Mouse (Mus musculus): ENCODE measurements around the gene Sema3f.

Sema3f gene

DNA sequence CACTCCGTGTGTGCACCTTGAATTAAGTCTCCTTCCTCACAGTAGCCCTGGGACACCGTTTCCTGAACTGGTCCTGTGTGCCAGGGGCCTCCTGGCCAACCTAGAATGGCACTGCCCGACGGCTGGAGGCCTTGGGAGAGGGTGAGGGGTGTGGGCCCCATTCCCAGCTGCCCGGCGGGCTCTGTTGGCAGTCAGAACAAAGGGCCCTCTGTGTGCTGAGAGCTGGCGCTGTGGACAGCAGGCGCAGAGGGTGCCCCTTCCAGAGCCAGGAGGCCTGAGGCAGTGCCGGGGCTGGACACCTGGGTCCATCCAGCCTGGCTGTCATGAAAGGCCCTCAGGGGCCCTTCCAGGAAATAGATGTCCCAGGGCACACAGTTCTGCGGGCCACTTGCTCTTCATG is 50.7 kb downstream of the Sema3f start:
- DNase-seq, result peak; percentile 62

DNA sequence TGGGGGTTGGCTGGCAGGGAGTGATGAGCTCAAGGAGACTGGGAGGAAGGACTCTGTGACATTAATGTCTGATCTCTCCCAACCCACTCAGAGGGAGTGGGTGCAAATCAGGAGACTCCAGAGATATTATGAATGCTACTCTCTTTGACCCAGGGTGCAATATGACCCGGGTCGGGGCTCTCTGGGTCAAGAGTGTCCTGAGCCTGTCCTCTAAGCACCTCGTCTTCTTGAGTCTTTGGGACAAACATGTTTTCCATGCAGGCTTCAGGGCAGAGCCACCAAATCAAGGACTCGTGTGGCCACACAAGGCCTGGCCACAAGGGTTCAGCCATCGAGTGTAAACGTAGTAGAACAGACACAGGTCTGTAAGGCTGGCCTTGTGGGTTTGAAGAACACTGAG is 52.2 kb downstream of the Sema3f start:
- DNase-seq, result no peak

DNA sequence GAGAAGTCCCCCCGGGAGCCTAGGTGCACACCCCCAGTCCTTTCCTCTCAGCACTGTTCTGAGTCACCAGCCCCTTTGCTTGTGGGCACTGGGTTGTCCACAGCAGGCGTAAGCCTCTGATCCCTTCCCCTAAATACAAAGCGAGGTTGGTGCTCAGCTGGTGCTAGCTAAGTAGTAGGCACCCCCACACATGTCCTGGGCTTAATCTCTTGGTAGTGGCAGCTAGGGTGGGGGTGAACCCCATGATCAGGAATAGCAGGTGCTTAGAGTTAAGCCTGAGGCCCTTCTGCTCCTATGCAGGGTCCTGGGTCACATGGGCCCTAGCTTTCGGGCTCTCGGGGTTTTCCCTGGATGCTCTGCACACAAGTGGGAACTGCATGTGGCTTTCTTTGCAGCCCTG is 53.1 kb downstream of the Sema3f start:
- no peak for DNase-seq

DNA sequence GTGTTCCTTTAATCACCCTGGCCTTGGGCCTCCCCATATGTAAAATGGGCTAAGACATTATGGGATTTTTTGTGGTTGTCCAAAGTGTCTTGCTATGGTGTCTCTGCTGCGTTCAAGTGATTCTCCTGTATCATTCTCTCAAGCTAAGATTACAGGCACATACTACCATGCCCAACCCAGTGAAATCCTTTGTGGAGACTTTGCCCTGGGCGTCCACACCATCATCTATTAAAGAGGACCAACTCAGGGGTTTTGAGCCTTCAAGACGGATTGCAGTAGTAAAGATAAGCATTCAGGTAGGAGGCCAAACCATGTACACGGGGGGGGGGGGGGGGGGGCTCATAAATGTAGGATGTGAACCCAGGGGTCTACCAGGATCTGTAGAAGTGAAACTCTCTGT is 55.7 kb downstream of the Sema3f start:
- DNase-seq, result no peak

DNA sequence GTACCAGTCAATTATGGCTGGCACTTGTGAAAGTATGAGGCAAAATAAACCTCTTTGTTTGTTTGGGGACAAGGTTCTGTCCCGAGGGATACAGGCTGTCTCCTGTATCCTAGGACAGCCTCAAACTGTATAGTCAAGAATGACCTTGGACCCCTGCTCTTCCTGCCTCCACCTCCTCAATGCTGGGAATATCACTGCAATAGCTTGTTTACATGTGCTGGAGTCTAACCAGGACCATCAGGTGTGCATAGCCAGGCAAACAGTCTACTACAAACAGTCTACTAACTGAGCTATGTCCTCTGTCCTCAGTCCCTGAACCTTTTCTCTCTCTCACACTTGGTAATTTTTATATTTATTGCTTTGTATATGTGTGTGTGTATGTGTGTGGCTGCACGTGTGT is 56.8 kb downstream of the Sema3f start:
- no peak for DNase-seq

DNA sequence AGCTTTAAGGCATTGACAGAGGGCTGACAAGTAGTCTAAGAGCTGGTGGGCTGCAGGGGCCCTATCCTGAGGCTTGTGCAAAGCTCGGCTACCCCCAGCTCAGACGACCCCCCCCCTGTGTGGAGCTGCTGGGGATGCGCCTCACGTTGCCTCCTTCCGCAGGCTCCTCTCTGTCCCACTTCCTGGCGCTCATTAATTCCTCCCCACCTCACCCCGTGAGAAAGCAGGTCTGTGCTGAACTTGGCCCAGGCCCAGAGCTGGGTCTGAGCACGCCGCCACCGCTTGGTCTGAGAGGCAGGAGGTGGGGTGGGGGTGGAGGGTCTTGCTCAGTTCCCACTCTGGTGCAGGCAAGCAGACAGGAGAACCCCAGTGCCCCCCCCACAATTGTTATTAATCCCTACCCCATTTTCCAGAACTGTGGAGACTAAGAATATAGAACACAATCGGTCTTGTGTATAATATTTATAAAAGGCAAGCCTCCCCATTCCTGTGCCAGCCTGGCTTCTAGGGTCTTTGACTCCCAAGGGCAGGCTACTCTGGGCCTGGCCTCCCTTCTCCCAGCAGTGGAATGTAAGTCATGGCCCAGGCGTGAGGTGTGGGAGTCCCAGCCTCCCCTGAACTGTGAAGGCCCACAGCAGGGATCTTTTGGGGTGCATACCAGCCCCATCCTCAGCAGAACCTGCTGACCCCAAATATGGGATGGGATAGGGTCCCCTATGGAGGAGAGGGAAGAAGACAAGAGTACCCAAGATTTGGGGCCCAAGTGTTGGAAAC is 59.4 kb downstream of the Sema3f start:
- DNase-seq, result no peak

DNA sequence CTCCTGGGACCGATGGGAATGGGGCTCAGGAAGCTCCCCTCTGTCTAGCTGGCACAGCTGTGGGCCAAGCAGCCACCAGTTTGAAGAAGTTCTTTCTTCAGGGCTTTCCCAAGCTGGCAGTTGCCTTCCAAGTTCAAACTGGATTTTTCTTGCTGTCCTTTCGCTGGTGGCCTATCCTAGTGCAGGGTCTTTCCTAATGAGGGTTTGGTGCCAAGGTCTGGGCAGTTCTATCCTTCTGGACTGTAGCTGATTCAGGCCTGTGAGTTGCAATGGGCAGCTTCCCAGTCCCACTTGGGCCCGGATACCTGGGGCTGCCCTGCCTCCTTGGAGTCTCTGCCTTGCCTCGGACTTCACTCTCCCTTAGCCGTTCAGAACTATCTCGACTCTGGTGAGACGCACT is 60.0 kb downstream of the Sema3f start:
- DNase-seq, result no peak

DNA sequence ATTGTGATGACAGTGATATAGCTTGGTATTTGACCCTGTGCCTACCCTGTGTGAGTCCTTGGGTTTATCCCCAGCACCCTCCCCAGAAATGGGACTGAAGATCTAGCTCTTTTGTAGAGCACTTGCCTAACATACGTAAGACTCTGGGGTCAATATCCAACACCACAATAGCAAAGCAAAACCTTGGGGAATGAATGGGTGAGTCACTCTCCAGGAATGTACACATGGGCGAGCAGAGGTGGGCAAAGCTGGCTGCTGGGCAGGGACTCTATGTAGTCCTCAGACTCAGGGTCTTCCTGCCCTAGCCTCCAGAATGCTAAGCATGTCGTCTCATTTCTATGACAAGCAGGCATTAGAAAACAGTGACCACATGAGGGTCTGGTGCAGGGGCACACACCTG is 61.5 kb downstream of the Sema3f start:
- DNase-seq, result no peak

DNA sequence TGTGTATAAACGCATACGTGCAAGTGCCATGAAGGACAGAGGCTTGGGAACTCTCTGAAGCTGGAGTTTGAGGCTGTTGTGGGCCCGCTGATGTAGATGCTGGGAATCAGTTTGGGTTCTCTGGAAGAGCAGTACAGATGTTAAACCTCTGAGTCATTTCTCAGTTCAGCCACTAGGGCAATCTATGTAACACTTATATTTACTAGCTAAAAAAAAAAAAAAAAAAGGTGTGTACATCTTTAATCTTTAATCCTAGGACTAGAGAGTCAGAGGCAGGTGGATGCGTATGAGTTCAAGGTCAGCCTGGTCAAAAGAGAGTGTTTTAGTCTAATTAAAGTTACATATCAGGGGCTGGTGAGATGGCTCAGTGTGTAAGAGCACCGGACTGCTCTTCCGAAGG is 63.3 kb downstream of the Sema3f start:
- no peak for DNase-seq

DNA sequence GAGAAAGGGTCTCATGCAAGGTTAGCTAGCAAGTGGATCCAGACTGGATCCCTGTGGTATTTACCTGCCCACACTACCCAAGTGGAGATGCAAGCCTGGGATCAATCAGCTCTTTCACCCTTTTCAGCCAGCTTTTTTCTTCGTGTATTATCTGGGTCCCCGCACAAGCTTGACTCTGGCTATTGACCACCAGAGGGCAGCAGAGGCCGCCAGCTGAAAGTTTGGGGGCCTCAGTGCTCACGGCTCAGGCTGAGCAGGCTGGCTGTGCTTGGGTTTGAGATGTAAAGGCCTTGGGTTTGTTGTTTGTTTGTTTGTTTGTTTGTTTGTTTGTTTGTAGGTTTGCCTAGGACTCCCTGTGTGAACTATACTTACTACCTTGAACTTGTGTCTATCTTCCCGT is 64.7 kb downstream of the Sema3f start:
- DNase-seq, result peak; percentile 74

DNA sequence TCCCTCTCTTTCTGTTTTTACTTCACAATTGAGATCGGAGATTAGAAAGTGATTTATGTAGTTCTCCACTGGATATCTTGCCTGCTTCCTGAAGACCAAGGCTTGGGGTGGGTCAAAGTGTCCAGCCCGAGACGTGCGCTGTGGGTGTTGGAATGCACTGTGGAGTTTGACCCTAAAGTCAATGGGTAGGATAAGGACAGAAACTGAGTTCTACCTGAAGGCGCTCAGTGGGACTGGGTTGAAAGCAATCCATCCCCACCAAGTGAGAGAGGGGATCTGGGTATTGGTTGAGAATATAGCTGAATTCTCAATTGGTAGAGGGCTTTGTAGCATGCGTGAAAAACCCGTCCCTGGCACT is 65.1 kb downstream of the Sema3f start:
- DNase-seq, result no peak

DNA sequence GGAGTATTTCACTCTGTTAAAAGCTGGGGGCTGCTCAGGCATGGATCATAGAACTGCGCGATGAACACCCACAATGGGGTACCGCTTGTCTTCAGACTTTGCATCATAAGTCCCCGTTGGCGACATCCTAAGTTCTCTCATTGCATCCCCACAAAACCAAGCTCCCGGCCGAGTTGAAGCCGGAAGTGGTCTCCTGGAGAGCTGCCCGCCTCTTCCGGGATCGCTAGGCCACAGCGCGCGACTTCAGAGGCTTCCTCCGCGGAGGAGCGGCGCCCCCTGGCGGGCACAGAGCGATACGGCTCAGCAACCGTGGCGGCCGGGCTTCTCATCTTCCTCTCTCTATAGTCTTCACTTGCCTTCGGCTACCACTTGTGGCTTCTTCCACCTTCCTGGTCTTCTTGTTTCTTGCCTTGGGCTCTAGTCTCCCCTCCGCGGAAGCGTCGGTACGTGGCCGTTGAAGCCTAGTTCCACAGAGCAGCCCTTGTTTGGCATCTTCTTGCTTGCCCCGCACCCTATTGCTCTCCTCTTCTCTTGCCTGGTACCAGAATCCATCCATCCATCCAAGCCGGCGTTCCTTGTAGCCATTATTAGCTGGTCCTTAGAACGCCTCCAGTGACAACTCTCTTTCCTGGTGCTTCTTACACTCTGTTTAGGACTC is 65.7 kb downstream of the Sema3f start:
- peak; percentile 92 for DNase-seq

DNA sequence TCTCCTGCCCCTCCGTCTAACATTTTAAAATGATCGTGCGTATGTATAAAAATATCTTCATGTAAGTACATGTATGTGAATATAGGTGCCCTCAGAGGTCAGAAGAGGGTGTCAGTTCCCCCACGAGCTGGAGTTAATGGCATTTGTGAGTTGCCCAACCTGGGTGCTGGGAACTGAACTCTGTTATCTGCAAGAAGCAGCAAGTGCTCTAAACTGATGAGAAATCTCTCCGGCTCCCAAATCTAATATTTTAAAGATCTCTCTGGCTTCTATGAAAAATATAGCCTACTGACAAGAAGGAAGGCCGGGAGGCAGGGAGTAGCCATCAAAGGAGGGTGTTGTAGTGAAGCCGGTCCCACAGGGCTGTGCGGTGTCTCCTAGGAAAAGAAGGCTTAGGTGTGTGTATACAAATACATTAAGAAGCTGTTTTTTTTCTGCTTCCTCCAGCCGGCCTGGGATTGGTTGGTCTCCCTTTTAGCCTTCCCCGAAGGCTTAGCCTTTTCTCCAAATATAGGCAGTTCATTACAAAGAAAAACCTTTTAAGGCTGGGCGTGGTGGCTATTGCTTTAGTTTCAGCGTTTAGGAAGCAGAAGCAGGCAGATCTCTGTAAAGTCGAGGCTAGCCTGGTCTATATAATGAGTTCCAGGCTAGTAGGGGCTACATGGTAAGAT is 66.6 kb downstream of the Sema3f start:
- no peak for DNase-seq

DNA sequence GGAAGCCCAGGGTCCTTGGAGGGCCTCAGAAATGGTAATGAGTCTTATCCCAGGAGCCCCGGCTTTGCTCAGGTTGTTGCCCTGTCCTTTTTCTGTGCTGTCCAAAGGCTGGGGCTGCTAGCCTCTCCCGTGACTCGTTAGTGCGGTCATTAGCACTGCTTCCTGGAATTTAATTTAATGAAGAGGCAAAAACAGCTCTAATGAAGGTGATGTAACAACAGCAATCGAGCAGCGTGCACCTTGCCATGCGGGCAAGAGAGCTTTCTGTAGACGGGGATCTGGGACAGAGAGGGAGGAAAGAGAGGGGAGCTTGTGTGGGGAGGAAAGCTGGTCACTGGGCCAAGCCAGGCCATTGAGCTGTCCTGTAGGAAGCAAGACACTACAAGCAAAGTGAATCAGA is 68.6 kb downstream of the Sema3f start:
- DNase-seq, result no peak

DNA sequence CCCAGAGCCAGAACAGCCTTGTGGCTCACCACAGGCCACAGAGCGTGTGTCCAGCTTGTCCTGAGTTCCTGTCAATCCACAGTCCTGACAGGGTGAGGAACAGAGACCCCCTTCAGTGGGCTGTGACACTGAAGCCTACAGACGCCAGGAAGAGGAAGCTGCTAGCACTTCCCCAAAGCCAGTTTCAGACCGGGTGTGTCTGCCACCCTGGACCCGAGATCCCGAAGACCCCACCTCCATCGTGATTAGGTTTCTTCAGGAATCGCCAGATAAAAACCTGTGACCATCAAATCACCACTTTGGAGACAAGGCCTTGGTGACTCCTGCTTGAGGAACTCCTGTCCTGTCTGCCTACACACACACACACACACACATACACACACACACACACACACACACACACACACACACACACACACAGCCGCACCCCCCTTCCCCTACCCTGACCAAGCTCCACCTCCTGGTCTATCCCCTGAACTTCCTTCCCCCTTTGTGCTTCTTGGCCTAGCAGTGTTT is 70.0 kb downstream of the Sema3f start:
- DNase-seq, result no peak

DNA sequence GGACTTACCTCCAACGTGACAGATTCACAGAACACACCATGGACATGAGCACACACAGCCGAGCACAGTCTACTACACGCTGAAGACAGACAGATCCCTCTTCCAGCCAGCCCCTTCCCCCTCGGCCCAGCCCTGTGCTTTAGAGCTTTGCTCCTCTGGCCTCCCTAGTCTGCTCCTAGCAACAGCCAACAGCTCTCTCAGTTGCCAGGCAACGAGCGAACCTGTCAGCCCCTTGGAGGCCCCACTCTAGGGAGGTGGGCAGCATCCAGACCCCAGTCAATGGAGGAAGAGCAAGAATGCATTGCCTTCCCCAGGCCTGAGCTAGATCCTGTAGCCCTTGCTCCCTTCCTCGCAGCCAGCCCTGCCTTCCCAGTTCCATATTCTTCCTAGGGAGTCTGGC is 73.2 kb downstream of the Sema3f start:
- DNase-seq, result peak; percentile 42

DNA sequence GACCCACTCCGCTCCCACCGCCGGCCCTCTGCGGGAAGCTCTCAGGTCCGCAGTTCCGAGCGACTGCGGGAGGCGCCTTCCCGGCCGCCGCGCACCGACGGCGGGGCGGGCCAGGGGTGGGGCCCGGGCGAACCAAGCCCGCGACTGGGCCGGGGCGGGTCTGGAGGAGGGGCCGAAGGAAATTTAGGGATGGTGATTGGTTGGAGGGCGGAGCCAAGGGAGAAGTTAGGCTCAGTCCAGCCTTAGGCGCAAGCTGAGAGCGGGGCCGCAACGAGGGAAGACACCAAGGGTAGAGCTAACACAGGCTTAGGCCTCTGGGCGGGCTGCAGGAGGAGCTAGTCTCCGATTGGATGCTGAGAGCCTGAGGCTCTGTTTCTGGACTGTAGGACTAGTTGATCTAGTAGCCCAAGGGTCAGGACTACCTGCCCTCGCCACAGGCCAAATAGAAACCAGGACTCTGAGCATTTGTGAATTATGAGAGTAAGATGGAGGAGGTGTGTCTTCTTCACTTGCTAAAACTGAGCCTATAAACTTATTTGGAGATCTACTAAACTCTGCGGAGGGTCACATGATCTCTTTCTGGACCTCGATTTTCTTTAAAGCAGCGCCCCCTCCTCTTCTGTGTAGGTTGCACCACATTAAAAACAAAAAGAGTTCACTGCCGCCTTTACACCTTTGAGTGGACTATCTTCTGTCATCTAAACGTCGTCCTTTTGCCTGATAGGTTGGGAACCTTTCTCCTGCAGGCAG is 74.8 kb downstream of the Sema3f start, which contains the start of gene Gnai2:
Gene Gnai2 (minus strand): TSS at position 89 of the 750 bp plus-strand sequence.
- DNase-seq, result peak; percentile 97

DNA sequence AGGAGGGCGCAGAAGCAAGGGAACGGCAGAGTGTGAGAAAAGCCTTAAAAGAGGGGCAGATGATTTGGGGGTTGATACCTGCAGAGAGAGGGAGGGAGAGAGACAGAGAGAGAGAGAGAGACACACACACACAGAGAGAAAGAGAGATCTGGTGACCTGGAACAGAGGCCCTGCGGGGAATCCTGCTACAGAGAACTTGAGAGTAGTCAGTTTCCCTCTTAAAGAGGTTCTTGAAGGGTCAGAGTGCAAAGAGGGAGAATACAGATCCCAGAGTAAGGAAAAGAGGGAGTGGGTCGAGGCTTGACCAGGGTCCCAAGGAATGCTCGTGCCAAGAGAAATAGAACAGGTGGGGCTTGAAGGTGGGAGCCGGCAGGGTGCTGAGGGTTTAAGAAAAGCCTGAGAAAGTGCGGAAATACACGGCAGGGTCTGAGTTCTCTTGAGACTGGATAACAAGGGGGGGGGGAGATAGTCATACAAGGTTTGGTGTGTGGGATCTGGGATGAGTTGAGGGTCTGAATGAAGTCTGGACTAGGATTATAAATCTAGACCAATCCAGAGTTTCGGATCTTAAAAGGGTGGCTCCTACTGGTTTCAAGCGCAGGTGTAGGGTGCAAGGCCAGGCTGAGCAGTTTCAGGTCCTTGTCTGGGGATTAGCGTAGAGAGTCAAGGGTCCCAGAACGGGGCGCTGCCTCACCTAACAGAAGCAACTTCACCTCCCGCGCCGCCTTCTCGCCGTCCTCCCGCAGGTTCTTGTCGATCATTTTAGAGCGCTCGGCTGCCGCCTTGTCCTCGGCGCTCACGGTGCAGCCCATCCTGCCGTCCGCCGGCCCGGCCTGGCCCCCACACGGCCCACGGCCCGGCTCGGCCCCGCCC is 75.6 kb downstream of the Sema3f start:
- peak; percentile 53 for DNase-seq

DNA sequence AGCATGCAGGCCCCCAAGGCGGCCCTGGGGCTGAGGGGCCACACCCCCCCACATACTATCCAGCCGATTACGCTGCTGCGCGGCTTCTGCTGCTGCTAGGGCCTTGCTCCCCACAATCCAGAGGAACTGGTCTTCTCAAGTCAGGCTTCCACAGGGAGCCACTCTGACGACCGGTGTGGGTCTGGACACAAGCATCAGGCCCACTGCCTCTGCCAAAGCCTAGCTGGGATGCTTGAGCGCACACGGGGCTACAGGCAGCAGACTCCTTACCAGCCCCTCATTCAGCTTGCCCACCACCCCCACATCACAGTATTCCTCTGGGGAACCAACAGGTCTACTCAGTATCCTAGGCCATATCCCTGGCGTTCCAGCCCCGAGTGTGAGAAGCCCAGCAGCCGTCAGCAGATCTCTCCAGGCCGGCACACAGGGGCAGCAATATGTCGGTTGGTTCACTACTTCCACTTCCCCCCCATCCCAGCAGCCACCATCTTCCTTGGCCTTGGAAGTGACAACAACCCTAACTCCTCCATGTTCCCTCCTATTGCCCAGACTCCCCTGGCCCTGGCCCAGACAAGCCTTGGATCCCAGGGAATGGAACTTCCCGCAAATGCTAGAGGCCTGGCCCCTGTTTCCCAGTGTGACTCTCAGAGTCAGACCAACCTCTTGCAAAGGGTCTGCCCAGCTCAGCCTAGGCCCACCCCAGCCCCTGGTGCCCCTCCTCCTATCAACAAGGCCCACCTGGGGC is 76.4 kb downstream of the Sema3f start:
- DNase-seq, result peak; percentile 69

DNA sequence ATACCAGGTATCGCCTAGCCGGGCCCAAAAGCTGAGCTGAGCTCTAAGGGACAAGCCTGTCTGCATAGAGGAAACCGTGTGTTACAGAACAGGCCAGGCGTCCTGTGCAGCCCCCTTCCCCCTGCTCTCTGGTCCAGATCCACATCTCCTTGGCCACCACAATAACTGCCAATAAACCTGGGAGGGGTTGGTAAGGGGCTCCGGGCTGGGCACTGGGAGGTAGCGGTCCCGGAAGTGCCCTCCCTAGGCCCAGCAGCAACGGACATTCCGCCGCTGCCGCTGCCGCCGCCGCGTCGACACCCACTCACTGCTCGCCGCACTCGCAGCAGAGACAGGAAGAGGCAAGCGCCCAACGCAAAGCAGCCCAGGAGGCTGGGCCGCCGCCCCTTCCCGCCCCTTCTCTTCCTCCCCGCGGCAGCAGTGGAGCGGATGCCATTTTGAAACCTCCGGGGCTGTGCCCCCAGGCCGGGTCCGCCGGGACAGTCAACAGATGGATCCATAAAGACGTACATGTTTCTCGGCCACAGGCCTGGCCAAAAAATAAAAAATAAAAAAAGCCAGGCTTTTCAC is 77.1 kb downstream of the Sema3f start:
- DNase-seq, result peak; percentile 69

DNA sequence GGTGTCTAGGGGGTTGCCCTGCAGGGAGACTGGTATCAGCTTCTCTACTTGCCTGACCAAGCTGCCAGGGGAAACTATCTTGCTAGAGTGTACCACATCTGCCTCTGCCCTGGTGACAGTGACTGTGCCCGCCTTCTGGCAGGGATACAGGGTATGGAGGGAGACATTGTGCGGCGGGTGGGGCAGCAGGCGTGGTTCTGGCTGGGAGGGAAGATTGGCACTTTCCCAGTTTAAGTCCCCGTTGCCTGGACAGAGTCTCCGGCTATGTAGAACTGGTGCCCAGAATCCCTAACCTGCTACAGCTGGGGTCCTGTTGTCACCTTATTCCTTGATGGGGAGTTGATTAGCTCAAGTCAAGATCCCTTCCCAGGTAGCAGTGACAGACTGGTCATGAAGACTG is 77.8 kb downstream of the Sema3f start:
- peak; percentile 74 for DNase-seq

All from cerebellum, adult 9-11 months (tissue).